ENCODE assay signal across 14 mouse cellular contexts in genomic region chr6:94413297-94413986, GRCm38 (mm10).
DNase-seq lines count a peak whose midpoint lies in the region; ATAC-seq and TF ChIP-seq lines count a peak whose summit lies in the region.
"Had no signal": no experiment of that assay in that cellular context is flagged by ENCODE, and none has a peak within 500 bp of the region (broad histone marks: within the 10 kb centered on the region; RNA-seq: fewer than 3 reads in every experiment).

No protein-coding gene starts in this region.

- H3K36me3 ChIP-seq in embryonic facial prominence, embryonic 14.5 days (ENCODE audit: control insufficient read depth, insufficient read depth, low read length) = no peaks in the 10 kb centered on the region
- H3K36me3 ChIP-seq in embryonic facial prominence, embryonic 10.5 days (replicated peaks) = no peaks in the 10 kb centered on the region
- H3K36me3 ChIP-seq in lung, embryonic 14.5 days (ENCODE audit: insufficient read depth) = no peaks in the 10 kb centered on the region
- H3K36me3 ChIP-seq in heart, embryonic 13.5 days = no peaks in the 10 kb centered on the region
- no peaks in the 10 kb centered on the region for H3K36me3 ChIP-seq in liver, embryonic 11.5 days (ENCODE audit: control insufficient read depth, insufficient read depth, low read length)
- H3K36me3 ChIP-seq: G1E; hindbrain, embryonic 12.5 days; midbrain, embryonic 15.5 days had no signal

- H3K4me1 ChIP-seq in embryonic facial prominence, embryonic 14.5 days (ENCODE audit: control insufficient read depth, insufficient read depth, low read length) = no peaks in the 10 kb centered on the region
- H3K4me1 ChIP-seq in embryonic facial prominence, embryonic 10.5 days = peaks cover 10% of the 10 kb centered on the region
- H3K4me1 ChIP-seq in lung, embryonic 14.5 days (ENCODE audit: insufficient read depth) = no peaks in the 10 kb centered on the region
- H3K4me1 ChIP-seq in lung, adult 2 months (ENCODE audit: control insufficient read depth, insufficient read depth, low read length) = peaks cover 2% of the 10 kb centered on the region; the same call in 1 of the 2 replicates
- peaks cover 31% of the 10 kb centered on the region for H3K4me1 ChIP-seq in heart, embryonic 13.5 days
- no peaks in the 10 kb centered on the region for H3K4me1 ChIP-seq in liver, embryonic 11.5 days (replicated peaks; ENCODE audit: control insufficient read depth, insufficient read depth, low read length)
- H3K4me1 ChIP-seq: forebrain, embryonic 13.5 days; hindbrain, embryonic 12.5 days; midbrain, embryonic 15.5 days had no signal

- no peaks in the 10 kb centered on the region for H3K27me3 ChIP-seq in embryonic facial prominence, embryonic 14.5 days (replicated peaks; ENCODE audit: control insufficient read depth, insufficient read depth, low read length)
- H3K27me3 ChIP-seq in embryonic facial prominence, embryonic 10.5 days (replicated peaks; ENCODE audit: low read depth, poor library complexity, severe bottlenecking) = no peaks in the 10 kb centered on the region
- no peaks in the 10 kb centered on the region for H3K27me3 ChIP-seq in lung, embryonic 14.5 days (ENCODE audit: insufficient read depth, low read length)
- H3K27me3 ChIP-seq in heart, embryonic 13.5 days (replicated peaks) = no peaks in the 10 kb centered on the region
- no peaks in the 10 kb centered on the region for H3K27me3 ChIP-seq in liver, embryonic 11.5 days (replicated peaks; ENCODE audit: control insufficient read depth, insufficient read depth, low read length)
- H3K27me3 ChIP-seq: forebrain, embryonic 13.5 days; hindbrain, embryonic 12.5 days; midbrain, embryonic 15.5 days had no signal

- no peak for ATAC-seq in embryonic facial prominence, embryonic 14.5 days (ENCODE audit: low read depth)
- ATAC-seq in lung, embryonic 14.5 days (ENCODE audit: insufficient read depth) = peak; percentile 49; the same call in 1 of the 2 replicates
- no peak for ATAC-seq in heart, embryonic 13.5 days (ENCODE audit: extremely low read depth, insufficient number of reproducible peaks, low FRiP score, low TSS enrichment)
- ATAC-seq in liver, embryonic 11.5 days (replicated peaks; ENCODE audit: low FRiP score) = no peak
- ATAC-seq: forebrain, embryonic 13.5 days; midbrain, embryonic 15.5 days had no signal

- no peak overlapping the region for H3K27ac ChIP-seq in embryonic facial prominence, embryonic 14.5 days (replicated peaks; ENCODE audit: low read depth, low read length)
- H3K27ac ChIP-seq in embryonic facial prominence, embryonic 10.5 days (replicated peaks) = no peak overlapping the region
- no peak overlapping the region for H3K27ac ChIP-seq in lung, embryonic 14.5 days (ENCODE audit: low read depth)
- peak overlapping the region; percentile 81 for H3K27ac ChIP-seq in heart, embryonic 13.5 days (replicated peaks)
- H3K27ac ChIP-seq in liver, embryonic 11.5 days (ENCODE audit: low read depth, low read length) = no peak overlapping the region
- H3K27ac ChIP-seq: forebrain, embryonic 13.5 days; hindbrain, embryonic 12.5 days; midbrain, embryonic 15.5 days had no signal

- no peak overlapping the region for H3K4me2 ChIP-seq in embryonic facial prominence, embryonic 14.5 days (ENCODE audit: low read depth, low read length)
- no peak overlapping the region for H3K4me2 ChIP-seq in lung, embryonic 14.5 days
- H3K4me2 ChIP-seq in heart, embryonic 13.5 days = peak overlapping the region; percentile 44
- no peak overlapping the region for H3K4me2 ChIP-seq in liver, embryonic 11.5 days
- H3K4me2 ChIP-seq: forebrain, embryonic 13.5 days; hindbrain, embryonic 12.5 days; midbrain, embryonic 15.5 days had no signal

- H3K9ac ChIP-seq in embryonic facial prominence, embryonic 14.5 days (ENCODE audit: low read depth, low read length) = no peak overlapping the region
- no peak overlapping the region for H3K9ac ChIP-seq in lung, embryonic 14.5 days
- no peak overlapping the region for H3K9ac ChIP-seq in heart, embryonic 13.5 days
- no peak overlapping the region for H3K9ac ChIP-seq in liver, embryonic 11.5 days (ENCODE audit: low read depth, low read length)
- H3K9ac ChIP-seq: forebrain, embryonic 13.5 days; hindbrain, embryonic 12.5 days; midbrain, embryonic 15.5 days had no signal

- 61% methylated on average over 10 of the region's 10 CpGs for WGBS in embryonic facial prominence, embryonic 14.5 days
- WGBS in embryonic facial prominence, embryonic 10.5 days = 72% methylated on average over 10 of the region's 10 CpGs
- WGBS in lung, embryonic 14.5 days = 56% methylated on average over 10 of the region's 10 CpGs
- 58% methylated on average over 10 of the region's 10 CpGs for WGBS in lung, adult 2 months
- 36% methylated on average over 10 of the region's 10 CpGs for WGBS in heart, embryonic 13.5 days
- 70% methylated on average over 10 of the region's 10 CpGs for WGBS in liver, embryonic 11.5 days

- H3K9me3 ChIP-seq in embryonic facial prominence, embryonic 14.5 days (ENCODE audit: control insufficient read depth, low read length) = no peaks in the 10 kb centered on the region
- no peaks in the 10 kb centered on the region for H3K9me3 ChIP-seq in embryonic facial prominence, embryonic 10.5 days
- H3K9me3 ChIP-seq in lung, embryonic 14.5 days (ENCODE audit: low read depth, low read length) = no peaks in the 10 kb centered on the region
- no peaks in the 10 kb centered on the region for H3K9me3 ChIP-seq in heart, embryonic 13.5 days
- no peaks in the 10 kb centered on the region for H3K9me3 ChIP-seq in liver, embryonic 11.5 days (ENCODE audit: control insufficient read depth, low read length)
- H3K9me3 ChIP-seq: forebrain, embryonic 13.5 days; hindbrain, embryonic 12.5 days; midbrain, embryonic 15.5 days had no signal

- H3K4me3 ChIP-seq in embryonic facial prominence, embryonic 14.5 days (ENCODE audit: low read depth, low read length) = no peak overlapping the region
- H3K4me3 ChIP-seq in embryonic facial prominence, embryonic 10.5 days = no peak overlapping the region
- H3K4me3 ChIP-seq in lung, embryonic 14.5 days (ENCODE audit: low read depth, low read length) = no peak overlapping the region
- H3K4me3 ChIP-seq in lung, adult 2 months (replicated peaks; ENCODE audit: extremely low read depth, low read depth, low read length) = no peak overlapping the region
- H3K4me3 ChIP-seq in heart, embryonic 13.5 days = no peak overlapping the region
- H3K4me3 ChIP-seq in liver, embryonic 11.5 days (ENCODE audit: low read depth, low read length) = no peak overlapping the region
- H3K4me3 ChIP-seq: forebrain, embryonic 13.5 days; hindbrain, embryonic 12.5 days; midbrain, embryonic 15.5 days had no signal

- peak; percentile 24 for DNase-seq in embryonic facial prominence, embryonic 14.5 days (ENCODE audit: low spot score)
- DNase-seq in embryonic facial prominence, embryonic 10.5 days (ENCODE audit: low spot score) = no peak
- DNase-seq in lung, embryonic 14.5 days = peak; percentile 58
- DNase-seq in lung, adult 2 months = no peak
- DNase-seq in right cerebral cortex, postnatal 10 days (ENCODE audit: low spot score in 2 of 2) = peak; percentile 59 to 81
- no peak for DNase-seq in urinary bladder, adult 2 months (ENCODE audit: low spot score)
- no peak for DNase-seq in liver, embryonic 11.5 days (ENCODE audit: low spot score)
- DNase-seq: kidney, postnatal 36 days; liver had no signal

- no peak for TF ChIP-seq CTCF in lung, embryonic 14.5 days (IDR thresholded peaks at IDR 0.05; ENCODE audit: low read depth)
- no peak for TF ChIP-seq CTCF in lung, adult 2 months (IDR thresholded peaks at IDR 0.05; ENCODE audit: insufficient read depth, low read length)

- no peak for TF ChIP-seq POLR2A in lung, adult 2 months (IDR thresholded peaks at IDR 0.05; ENCODE audit: borderline replicate concordance, extremely low read depth, low read depth, low read length)

Comparison
In these comparisons a context has a peak if more than half of its experiments do, and no peak if none do; other contexts are left out.
1. DNase-seq: peak in embryonic facial prominence, embryonic 14.5 days (single experiment), lung, embryonic 14.5 days (single experiment) and right cerebral cortex, postnatal 10 days (2 of 2); none in embryonic facial prominence, embryonic 10.5 days (single experiment), lung, adult 2 months (single experiment), urinary bladder, adult 2 months (single experiment) and liver, embryonic 11.5 days (single experiment).